ENCODE assay signal across 20 mouse cellular contexts in the genomic region with DNA sequence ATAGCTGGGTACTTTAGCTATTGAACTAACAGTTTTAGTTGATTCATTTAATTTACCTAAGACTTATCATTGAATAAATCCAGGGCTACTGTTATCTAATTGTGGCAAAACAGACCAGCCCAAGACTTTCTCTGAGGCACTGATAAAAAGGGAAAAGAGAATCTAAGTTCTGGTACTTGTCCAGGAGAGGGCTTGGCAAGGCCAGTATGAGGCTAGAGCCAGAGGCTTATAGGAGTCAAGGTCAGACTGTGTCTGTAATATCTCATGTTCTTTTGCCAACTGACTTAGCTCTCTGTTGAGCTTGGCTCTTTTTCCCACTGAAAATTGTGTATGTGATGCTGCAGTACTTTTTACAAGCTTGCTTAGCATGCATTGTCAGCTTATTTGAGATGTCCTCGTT.
DNase-seq lines count a peak whose midpoint lies in the region; ATAC-seq and TF ChIP-seq lines count a peak whose summit lies in the region.
"Had no signal": no experiment of that assay in that cellular context is flagged by ENCODE, and none has a peak within 500 bp of the region (broad histone marks: within the 10 kb centered on the region; RNA-seq: fewer than 3 reads in every experiment).

No protein-coding gene starts in this region.

- no peak overlapping the region for H3K27ac ChIP-seq in heart, postnatal 0 days (ENCODE audit: low read depth)
- H3K27ac ChIP-seq in heart, embryonic 11.5 days (ENCODE audit: low read depth, low read length) = no peak overlapping the region
- no peak overlapping the region for H3K27ac ChIP-seq in hindbrain, embryonic 10.5 days
- no peak overlapping the region for H3K27ac ChIP-seq in forebrain, embryonic 15.5 days (replicated peaks)
- H3K27ac ChIP-seq: embryonic facial prominence, embryonic 13.5 days; gastrocnemius, adult 2 months; heart, embryonic 13.5 days; hindbrain, embryonic 13.5 days; liver, embryonic 12.5 days; stomach, embryonic 15.5 days had no signal

- no peak for TF ChIP-seq CTCF in heart, postnatal 0 days (IDR thresholded peaks at IDR 0.05; ENCODE audit: low read depth)

- H3K27me3 ChIP-seq in heart, postnatal 0 days (ENCODE audit: control insufficient read depth, insufficient read depth, low read length) = no peaks in the 10 kb centered on the region
- no peaks in the 10 kb centered on the region for H3K27me3 ChIP-seq in heart, embryonic 11.5 days (ENCODE audit: control insufficient read depth, insufficient read depth, low read length)
- H3K27me3 ChIP-seq in hindbrain, embryonic 10.5 days (ENCODE audit: insufficient read depth, poor library complexity, severe bottlenecking) = no peaks in the 10 kb centered on the region
- no peaks in the 10 kb centered on the region for H3K27me3 ChIP-seq in forebrain, embryonic 15.5 days
- H3K27me3 ChIP-seq: embryonic facial prominence, embryonic 13.5 days; heart, embryonic 13.5 days; hindbrain, embryonic 13.5 days; liver, embryonic 12.5 days; stomach, embryonic 15.5 days had no signal

- no peak overlapping the region for H3K4me2 ChIP-seq in heart, postnatal 0 days (ENCODE audit: low read depth, low read length)
- H3K4me2 ChIP-seq in heart, embryonic 11.5 days = no peak overlapping the region
- H3K4me2 ChIP-seq in forebrain, embryonic 15.5 days (replicated peaks) = no peak overlapping the region
- H3K4me2 ChIP-seq: embryonic facial prominence, embryonic 13.5 days; heart, embryonic 13.5 days; hindbrain, embryonic 13.5 days; liver, embryonic 12.5 days; stomach, embryonic 15.5 days had no signal

- H3K9ac ChIP-seq in heart, postnatal 0 days (replicated peaks; ENCODE audit: low read depth, low read length) = no peak overlapping the region
- H3K9ac ChIP-seq in heart, embryonic 11.5 days (ENCODE audit: low read depth, low read length) = no peak overlapping the region
- H3K9ac ChIP-seq in forebrain, embryonic 15.5 days (replicated peaks) = no peak overlapping the region
- H3K9ac ChIP-seq: embryonic facial prominence, embryonic 13.5 days; heart, embryonic 13.5 days; hindbrain, embryonic 13.5 days; liver, embryonic 12.5 days; stomach, embryonic 15.5 days had no signal

- H3K4me3 ChIP-seq in heart, postnatal 0 days (ENCODE audit: low read depth, low read length) = no peak overlapping the region
- no peak overlapping the region for H3K4me3 ChIP-seq in heart, embryonic 11.5 days (ENCODE audit: low read depth, low read length)
- no peak overlapping the region for H3K4me3 ChIP-seq in hindbrain, embryonic 10.5 days
- no peak overlapping the region for H3K4me3 ChIP-seq in forebrain, embryonic 15.5 days
- H3K4me3 ChIP-seq: embryonic facial prominence, embryonic 13.5 days; gastrocnemius, adult 2 months; heart, embryonic 13.5 days; hindbrain, embryonic 13.5 days; liver, embryonic 12.5 days; stomach, embryonic 15.5 days had no signal

- TF ChIP-seq EP300 in heart, postnatal 0 days (IDR thresholded peaks at IDR 0.05; ENCODE audit: low read depth) = no peak

- 57% methylated on average over 1 of the region's 1 CpGs for WGBS in heart, postnatal 0 days
- 65% methylated on average over 1 of the region's 1 CpGs for WGBS in heart, embryonic 11.5 days (ENCODE audit: insufficient replicate concordance)
- 88% methylated on average over 1 of the region's 1 CpGs for WGBS in hindbrain, embryonic 10.5 days
- WGBS in forebrain, embryonic 15.5 days = 80% methylated on average over 1 of the region's 1 CpGs

- peak; percentile 20 to 72 for DNase-seq in adrenal gland, adult (ENCODE audit: inconsistent age in 2 of 2, low spot score in 1 of 2)
- no peak for DNase-seq in adrenal gland, adult 18-20 months (ENCODE audit: low spot score in 2 of 2)
- DNase-seq in heart, postnatal 0 days (ENCODE audit: low spot score) = peak; percentile 20
- DNase-seq in ovary, adult 18-20 months (ENCODE audit: low spot score) = peak; percentile 43
- DNase-seq in ovary, postnatal 10 days (ENCODE audit: low spot score) = no peak
- no peak for DNase-seq in hindbrain, embryonic 10.5 days (ENCODE audit: low spot score)
- DNase-seq: gastrocnemius, adult 2 months; kidney, adult 9 months; left cerebral cortex, postnatal 4 days; midbrain, embryonic 14.5 days; thymus, postnatal 14 days had no signal

- ATAC-seq in heart, postnatal 0 days (ENCODE audit: insufficient read depth, low read depth) = no peak
- ATAC-seq in heart, embryonic 11.5 days (replicated peaks; ENCODE audit: insufficient number of reproducible peaks, low FRiP score, low TSS enrichment) = no peak
- no peak for ATAC-seq in forebrain, embryonic 15.5 days (replicated peaks)
- ATAC-seq: CD4-positive, CD25-positive, alpha-beta regulatory T cell, adult 4 months; liver, embryonic 12.5 days had no signal

- no peaks in the 10 kb centered on the region for H3K4me1 ChIP-seq in heart, postnatal 0 days (ENCODE audit: control insufficient read depth, insufficient read depth)
- no peaks in the 10 kb centered on the region for H3K4me1 ChIP-seq in heart, embryonic 11.5 days (ENCODE audit: control insufficient read depth, insufficient read depth, low read length)
- 0 out of 2 replicates have a peak, but pooled peaks cover 3% of the 10 kb centered on the region for H3K4me1 ChIP-seq in hindbrain, embryonic 10.5 days (replicated peaks)
- no peaks in the 10 kb centered on the region for H3K4me1 ChIP-seq in forebrain, embryonic 15.5 days
- H3K4me1 ChIP-seq: embryonic facial prominence, embryonic 13.5 days; heart, embryonic 13.5 days; hindbrain, embryonic 13.5 days; liver, embryonic 12.5 days; stomach, embryonic 15.5 days had no signal

- H3K36me3 ChIP-seq in heart, postnatal 0 days (replicated peaks; ENCODE audit: control insufficient read depth, insufficient read depth, low read length) = no peaks in the 10 kb centered on the region
- H3K36me3 ChIP-seq in heart, embryonic 11.5 days (ENCODE audit: control insufficient read depth, insufficient read depth, low read length) = no peaks in the 10 kb centered on the region
- H3K36me3 ChIP-seq in hindbrain, embryonic 10.5 days = no peaks in the 10 kb centered on the region
- H3K36me3 ChIP-seq in forebrain, embryonic 15.5 days = no peaks in the 10 kb centered on the region
- H3K36me3 ChIP-seq: embryonic facial prominence, embryonic 13.5 days; G1E; heart, embryonic 13.5 days; hindbrain, embryonic 13.5 days; liver, embryonic 12.5 days; stomach, embryonic 15.5 days had no signal

- no peaks in the 10 kb centered on the region for H3K9me3 ChIP-seq in heart, postnatal 0 days (replicated peaks; ENCODE audit: control insufficient read depth, low read length)
- no peaks in the 10 kb centered on the region for H3K9me3 ChIP-seq in heart, embryonic 11.5 days (replicated peaks; ENCODE audit: control insufficient read depth, low read length)
- H3K9me3 ChIP-seq in hindbrain, embryonic 10.5 days = no peaks in the 10 kb centered on the region
- no peaks in the 10 kb centered on the region for H3K9me3 ChIP-seq in forebrain, embryonic 15.5 days
- H3K9me3 ChIP-seq: embryonic facial prominence, embryonic 13.5 days; heart, embryonic 13.5 days; hindbrain, embryonic 13.5 days; liver, embryonic 12.5 days; stomach, embryonic 15.5 days had no signal

Comparison
In these comparisons a context has a peak if more than half of its experiments do, and no peak if none do; other contexts are left out.
1. DNase-seq: peak in adrenal gland, adult (2 of 2), heart, postnatal 0 days (single experiment) and ovary, adult 18-20 months (single experiment); none in adrenal gland, adult 18-20 months (0 of 2), ovary, postnatal 10 days (single experiment) and hindbrain, embryonic 10.5 days (single experiment).